Mouse (Mus musculus): ENCODE results near the gene Tsc22d2. TPM values are rescaled to one million over a fixed set of nuclear protein-coding genes. Genes with fewer than 3 reads are reported as not detected.

Tsc22d2 gene
- polyA plus RNA-seq, 1 experiment, result 16.7 TPM

- Histone ChIP-seq H3K27me3 (ENCODE audit: control insufficient read depth, insufficient read depth, low read length) (no peaks in the 10 kb centered on the region), H3K4me3 (ENCODE audit: control insufficient read depth, low read depth, low read length) (peak overlapping the region; percentile 98), H3K4me1 (ENCODE audit: control insufficient read depth, insufficient read depth, low read length) (peaks cover 9% of the 10 kb centered on the region), H3K36me3 (ENCODE audit: control insufficient read depth, insufficient read depth, low read length) (peaks cover 4% of the 10 kb centered on the region), H3K27ac (ENCODE audit: control insufficient read depth, insufficient read depth, low read depth, low read length) (peak overlapping the region; percentile 96)
- TF ChIP-seq CTCF (IDR thresholded peaks at IDR 0.05; ENCODE audit: control insufficient read depth, insufficient read depth, insufficient replicate concordance, low read depth, low read length) (no peak), POLR2A (IDR thresholded peaks at IDR 0.05; ENCODE audit: control insufficient read depth, low read depth, low read length) (no peak; the same call in 1 of the 2 replicates)
These were observed 720 bp downstream of the Tsc22d2 start for GRCm38 (mm10) chr3:58414986-58415883.

GRCm38 (mm10) chr3:58415884-58416725, 1.6 kb downstream of the Tsc22d2 start:
- Histone ChIP-seq H3K4me1 (ENCODE audit: control insufficient read depth, insufficient read depth, low read length) (peaks cover 9% of the 10 kb centered on the region), H3K27ac (ENCODE audit: control insufficient read depth, insufficient read depth, low read depth, low read length) (peak overlapping the region; percentile 96), H3K36me3 (ENCODE audit: control insufficient read depth, insufficient read depth, low read length) (peaks cover 4% of the 10 kb centered on the region), H3K27me3 (ENCODE audit: control insufficient read depth, insufficient read depth, low read length) (no peaks in the 10 kb centered on the region), H3K4me3 (ENCODE audit: control insufficient read depth, low read depth, low read length) (peak overlapping the region; percentile 98)
- TF ChIP-seq POLR2A (IDR thresholded peaks at IDR 0.05; ENCODE audit: control insufficient read depth, low read depth, low read length), result no peak
- no peak for TF ChIP-seq CTCF (IDR thresholded peaks at IDR 0.05; ENCODE audit: control insufficient read depth, insufficient read depth, insufficient replicate concordance, low read depth, low read length)

GRCm38 (mm10) chr3:58416726-58417437, 2.4 kb downstream of the Tsc22d2 start:
- Histone ChIP-seq H3K27ac (ENCODE audit: control insufficient read depth, insufficient read depth, low read depth, low read length) (peak overlapping the region; percentile 47; the same call in 1 of the 2 replicates), H3K27me3 (ENCODE audit: control insufficient read depth, insufficient read depth, low read length) (no peaks in the 10 kb centered on the region), H3K4me3 (ENCODE audit: control insufficient read depth, low read depth, low read length) (peak overlapping the region; percentile 98), H3K36me3 (ENCODE audit: control insufficient read depth, insufficient read depth, low read length) (peaks cover 4% of the 10 kb centered on the region), H3K4me1 (ENCODE audit: control insufficient read depth, insufficient read depth, low read length) (peaks cover 9% of the 10 kb centered on the region)
- TF ChIP-seq POLR2A (IDR thresholded peaks at IDR 0.05; ENCODE audit: control insufficient read depth, low read depth, low read length), result no peak; the same call in 1 of the 2 replicates
- TF ChIP-seq CTCF (IDR thresholded peaks at IDR 0.05; ENCODE audit: control insufficient read depth, insufficient read depth, insufficient replicate concordance, low read depth, low read length), result no peak

GRCm38 (mm10) chr3:58418724-58419705, 4.5 kb downstream of the Tsc22d2 start:
- peak overlapping the region; percentile 13; the same call in 1 of the 2 replicates for H3K4me3 ChIP-seq (ENCODE audit: control insufficient read depth, low read depth, low read length)
- H3K27me3 ChIP-seq (ENCODE audit: control insufficient read depth, insufficient read depth, low read length), result no peaks in the 10 kb centered on the region
- H3K4me1 ChIP-seq (ENCODE audit: control insufficient read depth, insufficient read depth, low read length), result peaks cover 9% of the 10 kb centered on the region
- H3K36me3 ChIP-seq (ENCODE audit: control insufficient read depth, insufficient read depth, low read length), result peaks cover 4% of the 10 kb centered on the region
- H3K27ac ChIP-seq (ENCODE audit: control insufficient read depth, insufficient read depth, low read depth, low read length), result no peak overlapping the region
- TF ChIP-seq CTCF (IDR thresholded peaks at IDR 0.05; ENCODE audit: control insufficient read depth, insufficient read depth, insufficient replicate concordance, low read depth, low read length), result no peak
- TF ChIP-seq POLR2A (IDR thresholded peaks at IDR 0.05; ENCODE audit: control insufficient read depth, low read depth, low read length), result no peak

GRCm38 (mm10) chr3:58428861-58429260, 14.3 kb downstream of the Tsc22d2 start:
- Histone ChIP-seq H3K4me1 (ENCODE audit: control insufficient read depth, insufficient read depth, low read length) (no peaks in the 10 kb centered on the region), H3K27ac (ENCODE audit: control insufficient read depth, insufficient read depth, low read depth, low read length) (no peak overlapping the region), H3K36me3 (ENCODE audit: control insufficient read depth, insufficient read depth, low read length) (no peaks in the 10 kb centered on the region), H3K4me3 (ENCODE audit: control insufficient read depth, low read depth, low read length) (no peak overlapping the region), H3K27me3 (ENCODE audit: control insufficient read depth, insufficient read depth, low read length) (no peaks in the 10 kb centered on the region)
- TF ChIP-seq CTCF (IDR thresholded peaks at IDR 0.05; ENCODE audit: control insufficient read depth, insufficient read depth, insufficient replicate concordance, low read depth, low read length) (no peak), POLR2A (IDR thresholded peaks at IDR 0.05; ENCODE audit: control insufficient read depth, low read depth, low read length) (no peak)

GRCm38 (mm10) chr3:58434414-58434813, 19.9 kb downstream of the Tsc22d2 start:
- TF ChIP-seq POLR2A (IDR thresholded peaks at IDR 0.05; ENCODE audit: control insufficient read depth, low read depth, low read length) (no peak), CTCF (IDR thresholded peaks at IDR 0.05; ENCODE audit: control insufficient read depth, insufficient read depth, insufficient replicate concordance, low read depth, low read length) (no peak)
- H3K4me3 ChIP-seq (ENCODE audit: control insufficient read depth, low read depth, low read length), result no peak overlapping the region

More at GRCm38 (mm10) chr3:58434414-58434813, 19.9 kb downstream of the Tsc22d2 start:
- no peaks in the 10 kb centered on the region for H3K27me3 ChIP-seq (ENCODE audit: control insufficient read depth, insufficient read depth, low read length)
- H3K4me1 ChIP-seq (ENCODE audit: control insufficient read depth, insufficient read depth, low read length), result no peaks in the 10 kb centered on the region
- no peak overlapping the region for H3K27ac ChIP-seq (ENCODE audit: control insufficient read depth, insufficient read depth, low read depth, low read length)
- H3K36me3 ChIP-seq (ENCODE audit: control insufficient read depth, insufficient read depth, low read length), result no peaks in the 10 kb centered on the region

Measured in testis, adult 2 months (tissue).